Mouse (Mus musculus) midbrain, embryonic 16.5 days (tissue): ENCODE data around the gene Spsb4. TPM values are rescaled to one million over a fixed set of nuclear protein-coding genes. Genes with fewer than 3 reads are reported as not detected.

Source experiments
- ATAC-seq: fragments of 200-750 bp; cut with Nextera tagmentation; 2 replicates; pipeline ENCODE4 v1.8.0; 2017; ENCODE audit warnings: moderate TSS enrichment
- H3K27ac ChIP-seq: fragments of 300-500 bp; sonication (generic); 2 replicates; pipeline ENCODE4 v1.5.1; 2014; ENCODE audit warnings: mild to moderate bottlenecking, low read length, mixed read lengths
- H3K27me3 ChIP-seq: fragments of 300-500 bp; sonication (generic); 2 replicates; pipeline ENCODE4 v1.6.1; 2014; ENCODE audit warnings: low read depth, low read length, mixed read lengths; ENCODE audit not compliant: control insufficient read depth, insufficient read depth
- H3K36me3 ChIP-seq: fragments of 300-500 bp; sonication (generic); 2 replicates; pipeline ENCODE4 v1.6.1; 2014; ENCODE audit warnings: mild to moderate bottlenecking, low read length, moderate library complexity, mixed read lengths; ENCODE audit not compliant: control insufficient read depth, insufficient read depth
- H3K4me1 ChIP-seq: fragments of 300-500 bp; sonication (generic); 2 replicates; pipeline ENCODE4 v1.6.1; 2014; ENCODE audit warnings: mild to moderate bottlenecking, low read length, mixed read lengths; ENCODE audit not compliant: control insufficient read depth, insufficient read depth
- H3K4me2 ChIP-seq: fragments of 300-500 bp; sonication (generic); 2 replicates; pipeline ENCODE4 v1.6.1; 2014; ENCODE audit warnings: mild to moderate bottlenecking, low read length, mixed read lengths
- H3K4me3 ChIP-seq: fragments of 300-500 bp; sonication (generic); 2 replicates; pipeline ENCODE4 v1.5.1; 2014; ENCODE audit warnings: low read depth, mild to moderate bottlenecking, low read length, moderate library complexity, mixed read lengths
- H3K9ac ChIP-seq: fragments of 300-500 bp; sonication (generic); 2 replicates; pipeline ENCODE4 v1.6.1; 2014; ENCODE audit warnings: low read depth, low read length, mixed read lengths
- H3K9me3 ChIP-seq: fragments of 300-500 bp; sonication (generic); replicated peaks from 2 replicates; pipeline ENCODE4 v1.6.1; 2014; ENCODE audit warnings: mild to moderate bottlenecking, low read length, mixed read lengths; ENCODE audit not compliant: control insufficient read depth, poor library complexity, severe bottlenecking
- WGBS: fragments of 180-500 bp; shearing (Covaris S2); extraction: QIAGEN DNeasy Blood & Tissue Kit; methylation state at CpG from one replicate; pipeline ENCODE4 v1.1.7; 2014; 5-methylcytosine and 5-hydroxymethylcytosine counted together
- polyA plus RNA-seq: library from polyadenylated mRNA; unstranded; fragments of >200 nt; fragmentation: Nextera tagmentation; extraction: Ambion mirVana; gene quantifications from 2 replicates; pipeline ENCODE4 v1.2.1, GENCODE M21; 2015

The Spsb4 gene
- polyA plus RNA-seq, 1 experiment from 2014 or later = 23.5 TPM

- H3K9ac ChIP-seq = no peak overlapping the region
- H3K4me2 ChIP-seq = no peak overlapping the region
- H3K36me3 ChIP-seq = no peaks in the 10 kb centered on the region
- H3K9me3 ChIP-seq = no peaks in the 10 kb centered on the region
- H3K27me3 ChIP-seq = no peaks in the 10 kb centered on the region
- peaks cover 32% of the 10 kb centered on the region for H3K4me1 ChIP-seq
- ATAC-seq = no peak
- no peak overlapping the region for H3K27ac ChIP-seq
- WGBS = 12% methylated on average over 13 of the region's 13 CpGs
- no peak overlapping the region for H3K4me3 ChIP-seq
These were observed 39.1 kb downstream of the Spsb4 start for GRCm38 (mm10) chr9:96979417-96980030.

- Histone ChIP-seq H3K9me3 (no peaks in the 10 kb centered on the region), H3K9ac (no peak overlapping the region), H3K27ac (peak overlapping the region; percentile 47; the same call in 1 of the 2 replicates), H3K4me3 (no peak overlapping the region), H3K4me1 (peaks cover 32% of the 10 kb centered on the region), H3K27me3 (no peaks in the 10 kb centered on the region), H3K36me3 (no peaks in the 10 kb centered on the region), H3K4me2 (no peak overlapping the region)
- ATAC-seq = peak; percentile 59; the same call in 1 of the 2 replicates
- 50% methylated on average over 10 of the region's 10 CpGs for WGBS
These were observed 40.4 kb downstream of the Spsb4 start for GRCm38 (mm10) chr9:96978147-96978782.

- Histone ChIP-seq H3K4me2 (no peak overlapping the region), H3K4me1 (peaks cover 37% of the 10 kb centered on the region), H3K9ac (no peak overlapping the region), H3K36me3 (no peaks in the 10 kb centered on the region), H3K4me3 (no peak overlapping the region), H3K9me3 (no peaks in the 10 kb centered on the region), H3K27ac (peak overlapping the region; percentile 47; the same call in 1 of the 2 replicates), H3K27me3 (no peaks in the 10 kb centered on the region)
- WGBS = 41% methylated on average over 13 of the region's 13 CpGs
- peak; percentile 18; the same call in 1 of the 2 replicates for ATAC-seq
These were observed 41.1 kb downstream of the Spsb4 start for GRCm38 (mm10) chr9:96977287-96978145.

- no peak for ATAC-seq
- no peaks in the 10 kb centered on the region for H3K36me3 ChIP-seq
These were observed 45.6 kb downstream of the Spsb4 start for GRCm38 (mm10) chr9:96973091-96973490.

GRCm38 (mm10) chr9:96971625-96972404 is 46.8 kb downstream of the Spsb4 start:
- Histone ChIP-seq H3K27ac (peak overlapping the region; percentile 2), H3K4me1 (peaks cover 15% of the 10 kb centered on the region), H3K4me2 (no peak overlapping the region), H3K4me3 (no peak overlapping the region), H3K9ac (no peak overlapping the region), H3K9me3 (no peaks in the 10 kb centered on the region), H3K36me3 (no peaks in the 10 kb centered on the region), H3K27me3 (no peaks in the 10 kb centered on the region)
- WGBS = 35% methylated on average over 9 of the region's 9 CpGs
- ATAC-seq = peak; percentile 76

More at GRCm38 (mm10) chr9:96973091-96973490, 45.6 kb downstream of the Spsb4 start:
- Histone ChIP-seq H3K9me3 (no peaks in the 10 kb centered on the region), H3K4me1 (peaks cover 26% of the 10 kb centered on the region), H3K9ac (no peak overlapping the region), H3K4me2 (no peak overlapping the region), H3K4me3 (no peak overlapping the region), H3K27ac (peak overlapping the region; percentile 38; the same call in 1 of the 2 replicates), H3K27me3 (no peaks in the 10 kb centered on the region)
- 59% methylated on average over 9 of the region's 9 CpGs for WGBS

GRCm38 (mm10) chr9:96967516-96967915 is 51.1 kb downstream of the Spsb4 start:
- H3K4me3 ChIP-seq = no peak overlapping the region
- 90% methylated on average over 1 of the region's 1 CpGs for WGBS

GRCm38 (mm10) chr9:96966465-96966864 is 52.2 kb downstream of the Spsb4 start:
- no peak overlapping the region for H3K27ac ChIP-seq
- no peak for ATAC-seq
- no peak overlapping the region for H3K4me3 ChIP-seq
- H3K9ac ChIP-seq = no peak overlapping the region
- H3K36me3 ChIP-seq = no peaks in the 10 kb centered on the region
- H3K9me3 ChIP-seq = no peaks in the 10 kb centered on the region
- peaks cover 6% of the 10 kb centered on the region for H3K4me1 ChIP-seq
- no peak overlapping the region for H3K4me2 ChIP-seq
- no peaks in the 10 kb centered on the region for H3K27me3 ChIP-seq
- 97% methylated on average over 7 of the region's 7 CpGs for WGBS

More at GRCm38 (mm10) chr9:96967516-96967915, 51.1 kb downstream of the Spsb4 start:
- Histone ChIP-seq H3K27me3 (no peaks in the 10 kb centered on the region), H3K9ac (no peak overlapping the region), H3K9me3 (no peaks in the 10 kb centered on the region), H3K4me1 (peaks cover 15% of the 10 kb centered on the region), H3K27ac (no peak overlapping the region), H3K4me2 (no peak overlapping the region), H3K36me3 (no peaks in the 10 kb centered on the region)
- no peak for ATAC-seq

- WGBS = 34% methylated on average over 13 of the region's 13 CpGs
- no peak overlapping the region for H3K4me2 ChIP-seq
- H3K4me1 ChIP-seq = peaks cover 6% of the 10 kb centered on the region; the same call in 1 of the 2 replicates
- no peaks in the 10 kb centered on the region for H3K9me3 ChIP-seq
- ATAC-seq = no peak
- no peak overlapping the region for H3K9ac ChIP-seq
- no peak overlapping the region for H3K27ac ChIP-seq
- H3K27me3 ChIP-seq = no peaks in the 10 kb centered on the region
- no peaks in the 10 kb centered on the region for H3K36me3 ChIP-seq
- H3K4me3 ChIP-seq = no peak overlapping the region
These were observed 55.0 kb downstream of the Spsb4 start for GRCm38 (mm10) chr9:96963443-96964215.
